Mouse (Mus musculus) adrenal gland, postnatal 36 days (tissue): ENCODE measurements around the gene Asz1. TPM values are rescaled to one million over a fixed set of nuclear protein-coding genes. Genes with fewer than 3 reads are reported as not detected.
A peak's percentile ranks its signal among the peaks of the same experiment; 100 is the strongest.

ENCODE experiments used
- DNase-seq, 2 experiments: peaks; one replicate each; pipeline ENCODE4 v3.0.0; 2021; ENCODE audit warnings: mixed read lengths in 1 of 2
- long read RNA-seq, 2 experiments: library from polyadenylated mRNA; stranded (forward); transcript quantifications; one replicate each; pipeline ENCODE4 v2.0.0; 2021; ENCODE audit warnings: borderline sequencing depth in 2 of 2
- total RNA-seq, 2 experiments: library from RNA; stranded (reverse); gene quantifications; 2 replicates each; pipeline ENCODE4 v1.2.3; 2021

Asz1 gene
- not detected for total RNA-seq
- long read RNA-seq, experiment 1, result 0 reads
- long read RNA-seq, experiment 2, result 0 reads

DNA sequence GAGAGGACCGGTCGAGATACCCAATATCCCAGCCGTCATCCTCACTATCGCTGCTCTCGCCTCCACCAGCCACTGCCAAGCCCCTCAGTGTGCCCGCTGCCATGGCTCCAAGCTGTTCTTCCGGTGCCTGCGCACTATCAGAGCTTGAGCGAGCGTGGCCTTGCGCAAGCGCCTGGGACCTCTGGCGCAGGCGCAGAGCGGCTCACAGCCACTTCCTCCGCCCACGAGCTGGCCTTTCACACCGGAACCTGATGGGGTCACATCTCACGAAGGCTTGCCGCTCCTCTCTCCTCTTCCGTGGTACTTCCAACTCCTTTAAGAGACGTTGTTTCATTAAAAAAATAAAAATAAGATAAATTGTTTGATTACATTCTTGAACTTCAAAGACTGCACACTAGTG is at the start of gene Asz1:
Asz1 (minus strand) TSS at position 128 of the 400 bp plus-strand sequence.
- DNase-seq, result no peak

- DNase-seq, result peak in 1 of 2 experiments; percentile 53
These were observed 44.2 kb upstream of the Asz1 start for GRCm38 (mm10) chr6:18153031-18153430.

DNA sequence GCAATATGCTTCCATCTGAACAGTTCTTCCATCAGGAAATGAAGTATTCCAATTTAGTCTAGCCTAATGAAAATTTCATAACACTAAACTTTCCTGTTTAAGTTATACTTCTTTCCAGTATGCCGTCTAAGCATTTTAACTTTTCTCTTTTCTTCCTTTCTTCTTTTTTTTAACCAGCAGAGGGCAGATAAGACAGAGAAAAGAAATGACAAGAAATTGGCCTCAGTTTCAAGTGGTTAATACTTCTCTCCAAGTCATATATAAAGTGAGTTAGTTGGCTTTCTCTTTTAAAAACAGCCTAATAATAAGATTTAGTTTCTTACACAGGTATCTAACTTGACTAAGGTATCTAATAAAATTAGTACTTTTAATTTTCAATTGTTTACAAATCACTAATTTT is 26.4 kb upstream of the Asz1 start:
- no peak for DNase-seq

- DNase-seq, result no peak
These were observed 19.2 kb upstream of the Asz1 start for GRCm38 (mm10) chr6:18128059-18128458.

GRCm38 (mm10) chr6:18127206-18127983 is 18.5 kb upstream of the Asz1 start:
- DNase-seq, result no peak

GRCm38 (mm10) chr6:18096861-18097260 is 12.0 kb downstream of the Asz1 start:
- DNase-seq, result no peak

DNA sequence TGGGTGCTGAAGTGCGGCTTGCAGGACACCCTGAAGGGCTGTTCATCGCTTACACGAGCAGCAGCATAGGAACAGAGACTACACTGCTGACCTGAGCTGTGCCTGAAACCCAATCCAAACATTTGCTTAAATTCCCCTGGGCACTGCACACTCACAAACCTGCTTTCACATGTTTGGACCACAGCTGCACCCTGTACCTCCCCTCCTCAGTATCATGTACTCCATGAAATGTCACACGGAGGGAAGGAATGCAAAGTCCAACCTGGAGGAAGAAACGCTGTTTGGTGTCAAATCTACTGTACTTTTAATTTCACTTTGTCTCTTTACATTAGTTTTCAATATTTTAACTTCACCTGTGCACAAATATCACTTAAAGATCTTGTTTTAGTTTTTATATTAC is 19.8 kb downstream of the Asz1 start:
- no peak for DNase-seq

GRCm38 (mm10) chr6:18087160-18087804 is 21.6 kb downstream of the Asz1 start:
- DNase-seq, result no peak

DNA sequence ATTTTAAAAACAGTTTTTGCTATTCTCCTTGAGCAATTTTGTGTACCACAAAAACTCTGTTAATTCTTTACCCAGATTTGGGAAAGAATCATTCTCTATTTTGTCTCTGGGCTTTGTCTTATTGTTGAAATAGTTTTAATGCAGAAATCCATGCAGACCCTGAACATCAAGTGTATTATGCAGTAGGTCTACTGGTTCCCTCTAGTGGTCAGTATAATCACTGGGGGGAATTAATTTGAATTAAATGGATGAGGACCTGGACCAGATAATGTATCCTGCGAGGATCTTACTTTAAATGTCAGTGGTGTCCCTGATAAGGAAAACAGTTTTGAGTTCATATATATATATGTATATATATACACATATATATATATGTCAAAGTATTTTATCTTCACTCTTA is 30.2 kb downstream of the Asz1 start:
- no peak for DNase-seq

DNA sequence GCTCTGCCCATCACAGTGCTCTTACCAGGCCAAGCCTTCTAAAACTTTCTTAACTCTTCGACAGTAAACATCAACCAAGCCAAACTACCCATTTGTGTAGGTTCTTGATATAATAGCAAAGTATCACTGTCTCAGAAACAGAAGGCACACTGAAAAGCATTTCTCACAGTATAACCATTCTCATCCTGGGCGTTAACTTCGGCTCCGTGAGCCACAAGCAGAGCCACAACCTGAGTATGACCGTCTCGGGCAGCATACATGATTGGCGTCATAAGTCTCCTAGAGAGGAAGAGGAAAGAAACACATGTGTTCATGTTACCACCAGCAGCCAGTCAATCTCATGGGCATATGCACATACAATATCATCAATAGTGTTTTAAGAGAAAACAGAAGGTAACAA is 31.9 kb downstream of the Asz1 start:
- no peak for DNase-seq

- DNase-seq, result no peak
These were observed 32.3 kb downstream of the Asz1 start for GRCm38 (mm10) chr6:18076577-18076976.

- no peak for DNase-seq
These were observed 51.0 kb downstream of the Asz1 start for GRCm38 (mm10) chr6:18057899-18058298.

DNA sequence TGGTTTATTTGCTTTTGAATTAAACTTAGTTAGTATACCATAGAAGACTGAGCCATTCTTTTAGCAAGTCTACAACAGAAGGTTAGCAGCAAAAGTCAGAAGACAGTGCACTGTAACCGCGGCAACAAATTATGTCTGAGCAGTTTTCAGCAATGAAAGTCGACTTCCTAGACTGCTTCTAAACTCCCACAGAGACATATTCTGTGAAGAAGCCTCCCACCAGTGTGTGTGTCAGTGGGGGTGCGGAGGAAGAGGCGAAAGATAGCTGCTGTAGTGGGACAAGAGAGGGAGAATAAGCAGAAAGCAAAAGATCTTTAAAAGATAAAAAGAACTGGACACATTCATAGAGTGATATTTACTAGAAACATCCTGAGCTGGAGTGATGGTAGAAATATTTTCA is 57.2 kb downstream of the Asz1 start:
- DNase-seq, result no peak

DNA sequence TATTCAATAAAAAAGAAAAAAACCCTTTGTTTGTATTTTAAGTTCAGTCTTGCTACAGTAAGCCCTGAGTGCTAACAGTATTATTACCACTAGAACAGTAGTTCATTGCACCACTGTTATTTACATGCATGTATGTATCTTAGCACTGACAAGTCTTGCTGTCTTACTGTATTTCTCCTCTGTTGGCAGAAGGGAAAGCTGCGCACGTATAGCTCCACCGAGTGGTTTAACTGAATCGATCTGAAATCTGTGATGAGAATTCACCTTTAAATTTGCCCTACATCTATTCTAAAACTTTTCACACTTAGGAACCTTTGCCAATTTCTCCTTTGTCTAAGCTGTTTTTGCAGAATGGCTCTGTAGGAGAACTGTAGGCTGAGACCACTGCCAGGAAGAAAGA is 64.6 kb downstream of the Asz1 start:
- DNase-seq, result no peak

DNA sequence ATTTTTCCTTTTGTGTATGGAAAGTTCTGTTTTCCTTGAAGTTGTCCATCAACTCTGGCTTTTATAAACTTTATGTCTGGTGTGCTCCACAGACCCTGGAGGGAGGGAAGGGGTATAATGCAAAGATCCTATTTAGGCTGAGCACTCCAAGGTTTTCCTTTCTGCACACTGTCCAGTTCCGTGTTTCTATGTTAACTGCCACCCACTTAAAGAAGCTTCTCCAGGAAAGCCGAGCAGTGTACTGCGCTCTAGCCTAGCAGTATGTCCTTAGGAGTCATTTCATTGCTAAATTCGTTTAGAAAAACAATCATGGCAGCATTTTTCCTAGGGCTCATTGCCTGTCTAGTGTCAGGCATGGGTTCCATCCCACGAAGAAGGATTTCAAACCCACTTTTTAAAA is 65.7 kb downstream of the Asz1 start:
- DNase-seq, result no peak

DNA sequence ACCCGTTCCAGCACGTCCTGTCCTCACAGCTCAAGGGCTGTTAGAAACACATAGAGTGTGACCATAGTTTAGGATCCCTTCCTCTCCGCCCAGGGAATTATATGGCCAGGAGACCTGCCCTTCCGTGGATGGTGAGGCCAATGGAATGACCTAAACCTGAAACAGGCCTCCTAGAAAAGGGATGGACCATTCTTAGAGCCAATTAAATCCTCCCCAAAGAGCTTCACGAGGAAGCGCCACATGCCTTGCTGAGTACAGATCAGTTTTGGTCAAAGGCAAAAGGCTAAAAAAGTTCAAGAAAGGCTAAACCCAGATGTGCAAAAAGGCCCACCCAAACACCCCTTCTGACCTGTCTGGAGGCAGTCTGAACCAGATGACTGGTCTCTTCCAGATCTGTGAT is 76.6 kb downstream of the Asz1 start:
- no peak for DNase-seq

DNA sequence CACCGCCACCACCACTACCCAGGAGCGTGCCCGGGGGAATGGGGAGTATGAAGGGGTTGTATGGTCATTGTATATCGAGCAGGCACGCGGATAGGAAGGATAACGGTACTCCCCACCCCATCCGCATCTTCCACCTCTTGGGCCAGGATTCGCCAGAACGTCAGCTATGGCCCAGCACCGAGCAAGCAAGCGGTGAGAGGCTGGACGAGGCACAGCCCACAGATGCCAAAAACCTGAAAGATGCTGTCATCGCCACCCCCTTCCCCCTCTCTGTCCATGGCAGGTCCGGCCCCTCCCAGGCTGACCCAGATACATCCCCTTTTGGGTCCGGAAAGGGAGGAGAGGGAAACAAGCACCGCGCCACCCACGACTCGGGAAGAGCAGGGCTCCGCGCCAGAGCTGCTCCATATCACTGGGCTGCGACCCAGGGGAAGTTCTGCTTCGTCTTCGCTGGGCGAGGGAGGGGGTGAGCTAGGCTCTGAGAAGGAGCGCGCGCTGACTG is 77.3 kb downstream of the Asz1 start:
- DNase-seq, result peak; percentile 61 to 62

DNA sequence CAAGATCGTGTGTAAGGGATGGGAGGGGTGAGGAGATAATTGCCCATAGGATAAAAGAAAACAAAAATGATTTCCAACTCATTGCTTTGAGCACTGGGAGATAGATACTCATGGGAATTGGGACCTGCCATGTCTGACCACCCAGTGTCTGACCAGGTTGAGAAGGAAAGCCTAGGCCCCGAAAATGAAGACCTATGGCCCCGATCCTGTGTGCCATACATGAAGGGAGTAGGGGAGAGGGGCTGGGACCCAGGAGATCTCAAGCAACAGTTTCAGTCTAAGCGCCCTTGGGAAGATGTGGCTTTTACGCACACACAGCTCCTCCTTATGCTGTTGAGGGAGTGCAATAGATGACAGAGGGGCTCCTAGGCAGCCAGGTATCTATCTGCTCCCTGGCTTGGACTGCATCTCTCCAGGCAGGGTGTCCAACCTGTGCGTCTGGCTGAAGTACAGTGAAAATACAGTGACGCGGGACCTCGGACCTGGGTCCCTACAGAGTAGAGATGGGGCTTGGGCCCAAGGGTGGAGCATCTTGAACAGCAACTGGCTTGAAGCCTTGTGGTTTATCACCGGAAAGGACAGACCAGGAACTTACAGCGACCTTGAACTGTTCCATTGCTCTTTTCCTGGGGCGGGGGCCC is 77.9 kb downstream of the Asz1 start:
- no peak for DNase-seq

GRCm38 (mm10) chr6:18029746-18030656 is 78.9 kb downstream of the Asz1 start, which contains the start of gene Wnt2:
Gene Wnt2 (minus strand): TSS chr6:18030585.
- peak; percentile 9 to 24 for DNase-seq

DNA sequence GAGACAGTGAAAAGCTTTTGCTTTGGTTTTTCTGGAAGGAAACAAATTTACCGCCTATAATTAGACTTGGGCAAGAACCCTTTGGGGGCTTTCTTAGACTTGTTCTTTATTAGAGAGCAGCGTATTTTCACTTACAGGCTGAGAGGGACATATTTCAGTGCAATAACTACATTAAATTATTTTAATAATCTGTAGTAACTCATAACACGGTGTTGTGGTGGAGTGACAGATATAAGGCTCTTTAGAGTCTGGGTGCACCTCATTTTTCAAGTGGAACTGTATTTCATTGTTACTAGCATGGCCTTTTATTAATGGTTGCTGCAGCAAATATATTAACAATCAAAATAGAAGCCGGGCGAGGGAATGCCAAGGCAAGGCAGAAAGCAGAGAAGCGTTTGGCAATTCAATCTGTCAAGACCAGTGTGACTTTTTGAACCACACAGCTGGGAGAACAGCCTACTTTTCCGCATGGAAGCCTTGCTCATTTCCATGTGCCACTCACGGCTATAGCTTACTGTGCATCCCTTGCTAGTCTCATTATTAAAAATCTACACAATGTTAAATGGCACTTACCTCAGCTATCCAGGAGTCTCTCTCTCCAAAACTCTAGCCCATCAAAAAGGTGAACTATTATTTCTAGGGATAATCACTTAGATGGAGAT is 84.6 kb downstream of the Asz1 start:
- DNase-seq, result no peak

DNA sequence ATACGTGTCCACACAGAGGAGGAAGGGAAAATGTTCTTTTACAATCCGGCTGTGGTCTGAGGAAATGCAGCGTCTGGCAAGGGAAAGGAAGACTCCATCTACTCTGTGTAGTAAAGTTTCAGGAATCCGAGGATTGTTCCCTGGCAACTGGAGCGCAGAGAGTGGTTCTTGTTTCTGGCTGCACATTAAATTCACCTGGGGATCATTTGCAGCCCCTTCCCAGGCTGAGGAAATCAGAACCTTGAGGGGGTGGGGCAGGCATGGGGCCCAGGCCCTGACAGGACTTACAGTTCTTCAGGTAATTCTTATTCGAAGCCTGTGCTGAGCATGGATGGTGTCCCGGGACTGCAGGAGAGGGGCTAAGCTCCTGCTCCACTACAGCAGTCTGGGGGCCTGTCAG is 95.5 kb downstream of the Asz1 start:
- DNase-seq, result no peak
